11 mouse cellular contexts compared by ENCODE assay signal in genomic region chr4:82691126-82692008, GRCm38 (mm10). TPM values are rescaled to one million over a fixed set of nuclear protein-coding genes. Genes with fewer than 3 reads are reported as not detected.
DNase-seq lines count a peak whose midpoint lies in the region; ATAC-seq and TF ChIP-seq lines count a peak whose summit lies in the region.
"Had no signal": no experiment of that assay in that cellular context is flagged by ENCODE, and none has a peak within 500 bp of the region (broad histone marks: within the 10 kb centered on the region; RNA-seq: fewer than 3 reads in every experiment).

No protein-coding gene starts in this region.

- H3K9ac ChIP-seq in midbrain, embryonic 11.5 days (ENCODE audit: low read length) = no peak overlapping the region
- no peak overlapping the region for H3K9ac ChIP-seq in midbrain, postnatal 0 days (replicated peaks; ENCODE audit: low read length, poor library complexity, severe bottlenecking)
- H3K9ac ChIP-seq in forebrain, embryonic 15.5 days (replicated peaks) = no peak overlapping the region
- H3K9ac ChIP-seq in midbrain, embryonic 15.5 days = no peak overlapping the region

- H3K4me2 ChIP-seq in midbrain, embryonic 11.5 days = no peak overlapping the region
- H3K4me2 ChIP-seq in midbrain, postnatal 0 days (ENCODE audit: low read depth, low read length, poor library complexity, severe bottlenecking) = no peak overlapping the region
- no peak overlapping the region for H3K4me2 ChIP-seq in forebrain, embryonic 15.5 days (replicated peaks)
- H3K4me2 ChIP-seq in midbrain, embryonic 15.5 days = 0 out of 2 replicates have a peak overlapping the region, but pooled peaks have one; percentile 7

- no peaks in the 10 kb centered on the region for H3K9me3 ChIP-seq in midbrain, embryonic 11.5 days (ENCODE audit: control insufficient read depth, low read length)
- no peaks in the 10 kb centered on the region for H3K9me3 ChIP-seq in midbrain, postnatal 0 days (ENCODE audit: low read length)
- H3K9me3 ChIP-seq in forebrain, embryonic 15.5 days = no peaks in the 10 kb centered on the region
- no peaks in the 10 kb centered on the region for H3K9me3 ChIP-seq in midbrain, embryonic 15.5 days

- no peaks in the 10 kb centered on the region for H3K4me1 ChIP-seq in midbrain, embryonic 11.5 days (ENCODE audit: control insufficient read depth, insufficient read depth, low read length)
- no peaks in the 10 kb centered on the region for H3K4me1 ChIP-seq in midbrain, postnatal 0 days (ENCODE audit: insufficient read depth, low read length)
- peaks cover 33% of the 10 kb centered on the region for H3K4me1 ChIP-seq in forebrain, embryonic 15.5 days
- peaks cover 13% of the 10 kb centered on the region for H3K4me1 ChIP-seq in midbrain, embryonic 15.5 days

- H3K36me3 ChIP-seq in midbrain, embryonic 11.5 days (ENCODE audit: control insufficient read depth, insufficient read depth, low read length) = no peaks in the 10 kb centered on the region
- no peaks in the 10 kb centered on the region for H3K36me3 ChIP-seq in midbrain, postnatal 0 days (ENCODE audit: insufficient read depth, low read length)
- no peaks in the 10 kb centered on the region for H3K36me3 ChIP-seq in forebrain, embryonic 15.5 days
- H3K36me3 ChIP-seq in midbrain, embryonic 15.5 days (replicated peaks) = no peaks in the 10 kb centered on the region

- H3K27ac ChIP-seq in midbrain, embryonic 11.5 days (ENCODE audit: low read depth, low read length) = no peak overlapping the region; the same call in 1 of the 2 replicates
- no peak overlapping the region for H3K27ac ChIP-seq in midbrain, postnatal 0 days (ENCODE audit: low read depth, low read length)
- peak overlapping the region; percentile 83 for H3K27ac ChIP-seq in forebrain, embryonic 15.5 days (replicated peaks)
- peak overlapping the region; percentile 68 for H3K27ac ChIP-seq in midbrain, embryonic 15.5 days
- H3K27ac ChIP-seq: macrophage had no signal

- no peak overlapping the region for H3K4me3 ChIP-seq in midbrain, embryonic 11.5 days (ENCODE audit: low read depth, low read length)
- H3K4me3 ChIP-seq in midbrain, postnatal 0 days (ENCODE audit: low read depth, low read length) = no peak overlapping the region
- no peak overlapping the region for H3K4me3 ChIP-seq in forebrain, embryonic 15.5 days
- no peak overlapping the region for H3K4me3 ChIP-seq in midbrain, embryonic 15.5 days

- no peak for TF ChIP-seq CTCF in midbrain, postnatal 0 days (IDR thresholded peaks at IDR 0.05)

- no peak for DNase-seq in midbrain, embryonic 11.5 days (ENCODE audit: low spot score, missing footprints)
- DNase-seq in midbrain, postnatal 0 days (ENCODE audit: low spot score) = no peak
- DNase-seq in kidney, postnatal 10 days = peak; percentile 13
- DNase-seq in left cerebral cortex, adult 9 months (ENCODE audit: low spot score in 2 of 2) = no peak
- no peak for DNase-seq in layer of hippocampus, adult 8-10 months (ENCODE audit: low spot score in 2 of 2)
- DNase-seq in adipocyte (ENCODE audit: low spot score) = no peak
- DNase-seq: gastrocnemius, postnatal 36 days had no signal

- 57% methylated on average over 4 of the region's 4 CpGs for WGBS in midbrain, embryonic 11.5 days
- 33% methylated on average over 4 of the region's 4 CpGs for WGBS in midbrain, postnatal 0 days
- WGBS in forebrain, embryonic 15.5 days = 16% methylated on average over 4 of the region's 4 CpGs
- 32% methylated on average over 4 of the region's 4 CpGs for WGBS in midbrain, embryonic 15.5 days

- H3K27me3 ChIP-seq in midbrain, embryonic 11.5 days (ENCODE audit: control insufficient read depth, insufficient read depth, low read length) = no peaks in the 10 kb centered on the region
- no peaks in the 10 kb centered on the region for H3K27me3 ChIP-seq in midbrain, postnatal 0 days (ENCODE audit: insufficient read depth, low read length)
- no peaks in the 10 kb centered on the region for H3K27me3 ChIP-seq in forebrain, embryonic 15.5 days
- no peaks in the 10 kb centered on the region for H3K27me3 ChIP-seq in midbrain, embryonic 15.5 days (replicated peaks)

- peak; percentile 36; the same call in 1 of the 2 replicates for ATAC-seq in midbrain, embryonic 11.5 days (ENCODE audit: low FRiP score)
- no peak for ATAC-seq in midbrain, postnatal 0 days (ENCODE audit: low FRiP score)
- peak; percentile 80 for ATAC-seq in forebrain, embryonic 15.5 days (replicated peaks)
- ATAC-seq in midbrain, embryonic 15.5 days (replicated peaks) = peak; percentile 71

RNA-seq across cellular contexts. Expression of gene Nfib, which starts 14.2 kb away (rescaled TPM):
- polyA plus RNA-seq in midbrain, embryonic 11.5 days (2014; fragmentation: Nextera tagmentation; extraction: Ambion mirVana) = 19.9 and 21.7 TPM in 2 replicates
- 59.9 and 62.8 TPM in 2 replicates for total RNA-seq in midbrain, postnatal 0 days (2014; rRNA removed)
- 19.9 and 27.7 TPM in 2 replicates for polyA plus RNA-seq in midbrain, postnatal 0 days (2015; fragmentation: Nextera tagmentation; extraction: Ambion mirVana)
- polyA plus RNA-seq in forebrain, embryonic 15.5 days (2015; fragmentation: Nextera tagmentation; extraction: Ambion mirVana) = 282 and 283 TPM in 2 replicates
- polyA plus RNA-seq in midbrain, embryonic 15.5 days (2015; fragmentation: Nextera tagmentation; extraction: Ambion mirVana) = 52.4 and 52.8 TPM in 2 replicates
- total RNA-seq in layer of hippocampus, adult 8-10 months (2022) = 100 to 1,000 TPM; 125 to 165 (median 149) TPM
- total RNA-seq: MEL had no signal
- polyA plus RNA-seq: macrophage had no signal

Comparison
In these comparisons a context has a peak if more than half of its experiments do, and no peak if none do; other contexts are left out.
1. H3K27ac ChIP-seq: peak in forebrain, embryonic 15.5 days (single experiment) and midbrain, embryonic 15.5 days (single experiment); none in midbrain, embryonic 11.5 days (single experiment) and midbrain, postnatal 0 days (single experiment).